Mouse (Mus musculus): ENCODE data around the gene A930004D18Rik. TPM values are rescaled to one million over a fixed set of nuclear protein-coding genes. Genes with fewer than 3 reads are reported as not detected.
A peak's percentile ranks its signal among the peaks of the same experiment; 100 is the strongest.

A930004D18Rik gene
- polyA plus RNA-seq, 1 experiment from 2014 or later = 10.2 TPM

- ChIA-PET CTCF (interaction anchor here (1.5 to 2.9 kb wide), 4 partner anchors 12 to 23 kb away, joined by 5 to 13 read pairs (median 8); partner anchors contain the start of gene A930004D18Rik), POLR2A (interaction anchor here (0.7 to 3.2 kb wide), 5 partner anchors 9 to 719 kb away, joined by 3 to 24 read pairs (median 6); no protein-coding TSS in a partner anchor)
- ATAC-seq = no peak
- TF ChIP-seq CTCF (IDR thresholded peaks at IDR 0.05) = no peak
- no peak for DNase-seq (ENCODE audit: low read depth, low spot score)
- in situ Hi-C loops (cut with MboI; ENCODE audit: low pct_unique_long_range_greater_than_20kb) = no loop called here
- H3K27me3 ChIP-seq = no peaks in the 10 kb centered on the region
Observed at GRCm38 (mm10) chr2:18048453-18049075, 11.0 kb upstream of the A930004D18Rik start, which contains the start of gene Skida1. Skida1 (minus strand) TSS chr2:18049051.

GRCm38 (mm10) chr2:18047646-18048452 is 10.3 kb upstream of the A930004D18Rik start:
- DNase-seq (ENCODE audit: low read depth, low spot score) = no peak
- in situ Hi-C loops (cut with MboI; ENCODE audit: low pct_unique_long_range_greater_than_20kb) = no loop called here
- ChIA-PET CTCF (interaction anchor here (1.3 to 3.0 kb wide), 9 partner anchors 11 to 718 kb away, joined by 3 to 18 read pairs (median 9); partner anchors contain the start of gene A930004D18Rik), POLR2A (interaction anchor here (1.1 to 4.2 kb wide), 6 partner anchors 10 to 19 kb away, joined by 6 to 41 read pairs (median 23); no protein-coding TSS in a partner anchor)
- TF ChIP-seq CTCF (IDR thresholded peaks at IDR 0.05) = no peak
- ATAC-seq = peak; percentile 77
- H3K27me3 ChIP-seq = no peaks in the 10 kb centered on the region

GRCm38 (mm10) chr2:18046758-18047645 is 9.5 kb upstream of the A930004D18Rik start:
- ChIA-PET POLR2A (interaction anchor here (0.7 to 4.2 kb wide), 6 partner anchors 11 to 719 kb away, joined by 3 to 41 read pairs (median 14); partner anchors contain the start of gene Commd3), CTCF (interaction anchor here (1.2 to 3.0 kb wide), 6 partner anchors 10 to 718 kb away, joined by 3 to 18 read pairs (median 7); no protein-coding TSS in a partner anchor)
- DNase-seq (ENCODE audit: low read depth, low spot score) = no peak
- no peak for TF ChIP-seq CTCF (IDR thresholded peaks at IDR 0.05)
- peak; percentile 54 for ATAC-seq
- in situ Hi-C loops (cut with MboI; ENCODE audit: low pct_unique_long_range_greater_than_20kb) = no loop called here
- H3K27me3 ChIP-seq = no peaks in the 10 kb centered on the region

GRCm38 (mm10) chr2:18046186-18046585 is 8.6 kb upstream of the A930004D18Rik start:
- no peaks in the 10 kb centered on the region for H3K27me3 ChIP-seq
- no peak for ATAC-seq
- no peak for TF ChIP-seq CTCF (IDR thresholded peaks at IDR 0.05)
- DNase-seq (ENCODE audit: low read depth, low spot score) = no peak
- ChIA-PET CTCF (interaction anchor here (1.0 to 3.0 kb wide), 8 partner anchors 10 to 719 kb away, joined by 3 to 18 read pairs (median 4); no protein-coding TSS in a partner anchor), POLR2A (interaction anchor here (1.4 to 4.2 kb wide), 4 partner anchors 12 to 720 kb away, joined by 6 to 41 read pairs (median 26); no protein-coding TSS in a partner anchor)
- in situ Hi-C loops (cut with MboI; ENCODE audit: low pct_unique_long_range_greater_than_20kb) = no loop called here

GRCm38 (mm10) chr2:18045781-18046181 is 8.2 kb upstream of the A930004D18Rik start:
- ChIA-PET CTCF (interaction anchor here (1.0 to 3.0 kb wide), 7 partner anchors 9 to 720 kb away, joined by 3 to 18 read pairs (median 5); no protein-coding TSS in a partner anchor), POLR2A (interaction anchor here (1.4 to 4.2 kb wide), 4 partner anchors 12 to 720 kb away, joined by 6 to 41 read pairs (median 26); no protein-coding TSS in a partner anchor)
- DNase-seq (ENCODE audit: low read depth, low spot score) (no peak), ATAC-seq (no peak)
- TF ChIP-seq CTCF (IDR thresholded peaks at IDR 0.05) = no peak
- H3K27me3 ChIP-seq = no peaks in the 10 kb centered on the region
- in situ Hi-C loops (cut with MboI; ENCODE audit: low pct_unique_long_range_greater_than_20kb) = no loop called here

- in situ Hi-C loops (cut with MboI; ENCODE audit: low pct_unique_long_range_greater_than_20kb) = no loop called here
- no peak for DNase-seq (ENCODE audit: low read depth, low spot score)
- no peak for ATAC-seq
- no peaks in the 10 kb centered on the region for H3K27me3 ChIP-seq
- TF ChIP-seq CTCF (IDR thresholded peaks at IDR 0.05) = no peak
- ChIA-PET CTCF (interaction anchor here (1.0 to 3.0 kb wide), 5 partner anchors 14 to 339 kb away, joined by 3 to 18 read pairs (median 8); no protein-coding TSS in a partner anchor), POLR2A (interaction anchor here (0.6 to 4.2 kb wide), 7 partner anchors 9 to 721 kb away, joined by 4 to 41 read pairs (median 5); no protein-coding TSS in a partner anchor)
Observed at GRCm38 (mm10) chr2:18045143-18045780, 7.7 kb upstream of the A930004D18Rik start.

- POLR2A ChIA-PET = no interaction called here
- DNase-seq (ENCODE audit: low read depth, low spot score) (no peak), ATAC-seq (no peak)
- no peak for TF ChIP-seq CTCF (IDR thresholded peaks at IDR 0.05)
- CTCF ChIA-PET = interaction anchor here (1.3 kb wide), 1 partner anchor 22 kb away, joined by 3 read pairs; no protein-coding TSS in a partner anchor
- in situ Hi-C loops (cut with MboI; ENCODE audit: low pct_unique_long_range_greater_than_20kb) = no loop called here
- no peaks in the 10 kb centered on the region for H3K27me3 ChIP-seq
Observed at GRCm38 (mm10) chr2:18041199-18041885, 3.8 kb upstream of the A930004D18Rik start.

- ChIA-PET CTCF (interaction anchor here (1.3 kb wide), 1 partner anchor 23 kb away, joined by 3 read pairs; no protein-coding TSS in a partner anchor), POLR2A (no interaction called here)
- no peaks in the 10 kb centered on the region for H3K27me3 ChIP-seq
- no peak for TF ChIP-seq CTCF (IDR thresholded peaks at IDR 0.05)
- DNase-seq (ENCODE audit: low read depth, low spot score) (no peak), ATAC-seq (no peak)
- in situ Hi-C loops (cut with MboI; ENCODE audit: low pct_unique_long_range_greater_than_20kb) = no loop called here
Observed at GRCm38 (mm10) chr2:18040347-18041160, 3.0 kb upstream of the A930004D18Rik start.

All from Patski (cell line).